Mouse (Mus musculus): ENCODE results near the gene Nup50. TPM values are rescaled to one million over a fixed set of nuclear protein-coding genes. Genes with fewer than 3 reads are reported as not detected.

The Nup50 gene
- polyA plus RNA-seq, 1 experiment: 31.0 TPM

DNA sequence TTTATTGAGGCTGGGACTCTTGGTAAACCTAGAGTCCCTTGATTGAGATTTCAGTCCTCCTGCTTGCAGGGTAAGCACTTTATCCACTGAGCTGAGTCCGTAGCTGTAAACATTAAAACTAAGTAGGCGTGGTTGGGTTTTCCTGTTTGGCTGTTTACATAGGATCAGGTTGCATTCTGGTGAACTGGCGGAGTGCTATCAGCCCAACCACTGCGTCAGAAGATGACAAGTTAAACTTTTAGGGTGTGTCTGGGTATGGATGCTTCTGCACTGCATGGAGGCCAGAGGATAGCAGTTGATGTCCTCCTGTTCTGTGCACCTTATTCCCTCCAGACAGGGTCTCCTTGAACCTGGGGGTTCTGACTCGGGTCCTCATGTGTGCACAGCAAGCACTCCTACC lies 9.1 kb downstream of the Nup50 start:
- peaks cover 64% of the 10 kb centered on the region for H3K79me2 ChIP-seq (ENCODE audit: control insufficient read depth, insufficient read depth)
- H3K36me3 ChIP-seq (ENCODE audit: control insufficient read depth, insufficient read depth): peaks cover 94% of the 10 kb centered on the region
- H3K27me3 ChIP-seq (ENCODE audit: control insufficient read depth, insufficient read depth, insufficient read length): no peaks in the 10 kb centered on the region
- H3K4me2 ChIP-seq (ENCODE audit: low read depth): no peak overlapping the region
- TF ChIP-seq MAX (IDR thresholded peaks at IDR 0.05; ENCODE audit: low read depth) (no peak), CEBPB (IDR thresholded peaks at IDR 0.05; ENCODE audit: insufficient read depth, poor library complexity, severe bottlenecking) (no peak), POLR2AphosphoS2 (IDR thresholded peaks at IDR 0.05; ENCODE audit: insufficient read length, low read depth) (no peak), USF1 (IDR thresholded peaks at IDR 0.05; ENCODE audit: low read depth) (no peak), REST (IDR thresholded peaks at IDR 0.05; ENCODE audit: insufficient read depth, insufficient read length) (no peak), MYOD1 (IDR thresholded peaks at IDR 0.05; ENCODE audit: control insufficient read depth in 1 of 3, insufficient read length in 2 of 3, low read depth in 2 of 3) (no peak), TCF3 (IDR thresholded peaks at IDR 0.05; ENCODE audit: insufficient read length, low read depth) (no peak), MYOG (IDR thresholded peaks at IDR 0.05; ENCODE audit: control insufficient read depth in 1 of 3, insufficient read depth in 1 of 3, insufficient read length in 2 of 3, low read depth in 2 of 3) (no peak)
- H3ac ChIP-seq (ENCODE audit: control insufficient read depth, insufficient read length): no peak overlapping the region
- no peak overlapping the region for H3K4me3 ChIP-seq

DNA sequence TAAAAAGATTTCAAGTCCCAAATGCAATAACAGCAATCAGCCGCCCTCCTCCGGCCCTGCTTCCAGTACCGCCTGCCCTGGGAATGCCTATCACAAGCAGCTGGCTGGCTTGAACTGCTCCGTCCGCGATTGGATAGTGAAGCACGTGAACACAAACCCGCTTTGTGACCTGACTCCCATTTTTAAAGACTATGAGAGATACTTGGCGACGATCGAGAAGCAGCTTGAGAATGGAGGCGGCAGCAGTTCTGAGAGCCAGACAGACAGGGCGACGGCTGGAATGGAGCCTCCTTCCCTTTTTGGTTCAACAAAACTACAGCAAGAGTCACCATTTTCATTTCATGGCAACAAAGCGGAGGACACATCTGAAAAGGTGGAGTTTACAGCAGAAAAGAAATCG lies 11.7 kb downstream of the Nup50 start:
- Histone ChIP-seq H3K36me3 (ENCODE audit: control insufficient read depth, insufficient read depth) (peaks cover 95% of the 10 kb centered on the region), H3K4me2 (ENCODE audit: low read depth) (no peak overlapping the region), H3K79me2 (ENCODE audit: control insufficient read depth, insufficient read depth) (peaks cover 44% of the 10 kb centered on the region), H3ac (ENCODE audit: control insufficient read depth, insufficient read length) (no peak overlapping the region), H3K27me3 (ENCODE audit: control insufficient read depth, insufficient read depth, insufficient read length) (no peaks in the 10 kb centered on the region), H3K4me3 (no peak overlapping the region)
- TF ChIP-seq MAX (IDR thresholded peaks at IDR 0.05; ENCODE audit: low read depth) (no peak), MYOD1 (IDR thresholded peaks at IDR 0.05; ENCODE audit: control insufficient read depth in 1 of 3, insufficient read length in 2 of 3, low read depth in 2 of 3) (no peak), MYOG (IDR thresholded peaks at IDR 0.05; ENCODE audit: control insufficient read depth in 1 of 3, insufficient read depth in 1 of 3, insufficient read length in 2 of 3, low read depth in 2 of 3) (no peak), TCF3 (IDR thresholded peaks at IDR 0.05; ENCODE audit: insufficient read length, low read depth) (no peak), SRF (IDR thresholded peaks at IDR 0.05; ENCODE audit: control insufficient read depth, insufficient read length, low read depth) (no peak), TCF12 (IDR thresholded peaks at IDR 0.05; ENCODE audit: insufficient read depth, poor library complexity, severe bottlenecking) (no peak), POLR2AphosphoS2 (IDR thresholded peaks at IDR 0.05; ENCODE audit: insufficient read length, low read depth) (no peak), E2F4 (IDR thresholded peaks at IDR 0.05; ENCODE audit: insufficient read depth) (no peak), POLR2A (IDR thresholded peaks at IDR 0.05; ENCODE audit: insufficient read length, low read depth) (no peak), REST (IDR thresholded peaks at IDR 0.05; ENCODE audit: insufficient read depth, insufficient read length) (no peak), CEBPB (IDR thresholded peaks at IDR 0.05; ENCODE audit: insufficient read depth, poor library complexity, severe bottlenecking) (no peak), USF1 (IDR thresholded peaks at IDR 0.05; ENCODE audit: low read depth) (no peak)

DNA sequence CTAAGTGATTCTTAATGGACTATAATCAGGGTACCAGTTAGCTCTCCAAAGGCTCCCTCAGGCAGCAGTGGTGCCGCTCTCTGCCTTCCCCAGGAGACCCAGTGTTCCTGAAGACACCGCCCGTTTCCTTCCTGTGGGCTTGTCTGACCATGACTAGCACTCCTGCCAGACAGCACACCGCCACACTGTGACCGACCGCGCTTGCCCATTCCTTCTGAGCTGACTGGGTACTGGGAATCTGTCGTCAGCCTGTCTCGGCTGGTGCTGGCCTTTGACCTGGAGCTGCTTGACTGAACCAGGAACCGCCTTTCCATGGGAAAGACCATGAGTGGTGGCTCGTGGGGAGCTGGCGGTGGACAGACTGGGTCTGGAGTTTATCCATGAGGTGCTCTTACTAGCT lies 16.9 kb downstream of the Nup50 start:
- H3K4me2 ChIP-seq (ENCODE audit: low read depth): no peak overlapping the region
- H3ac ChIP-seq (ENCODE audit: control insufficient read depth, insufficient read length): no peak overlapping the region
- H3K27me3 ChIP-seq (ENCODE audit: control insufficient read depth, insufficient read depth, insufficient read length): no peaks in the 10 kb centered on the region
- no peak overlapping the region for H3K4me3 ChIP-seq
- peaks cover 72% of the 10 kb centered on the region for H3K36me3 ChIP-seq (ENCODE audit: control insufficient read depth, insufficient read depth)
- TF ChIP-seq REST (IDR thresholded peaks at IDR 0.05; ENCODE audit: insufficient read depth, insufficient read length) (no peak), E2F4 (IDR thresholded peaks at IDR 0.05; ENCODE audit: insufficient read depth) (no peak), MAX (IDR thresholded peaks at IDR 0.05; ENCODE audit: low read depth) (no peak), MYOD1 (IDR thresholded peaks at IDR 0.05; ENCODE audit: control insufficient read depth in 1 of 3, insufficient read length in 2 of 3, low read depth in 2 of 3) (no peak), POLR2AphosphoS2 (IDR thresholded peaks at IDR 0.05; ENCODE audit: insufficient read length, low read depth) (peak; percentile 43), TCF3 (IDR thresholded peaks at IDR 0.05; ENCODE audit: insufficient read length, low read depth) (no peak), POLR2A (IDR thresholded peaks at IDR 0.05; ENCODE audit: insufficient read length, low read depth) (peak; percentile 23), TCF12 (IDR thresholded peaks at IDR 0.05; ENCODE audit: insufficient read depth, poor library complexity, severe bottlenecking) (no peak)
- peaks cover 20% of the 10 kb centered on the region for H3K79me2 ChIP-seq (ENCODE audit: control insufficient read depth, insufficient read depth)

DNA sequence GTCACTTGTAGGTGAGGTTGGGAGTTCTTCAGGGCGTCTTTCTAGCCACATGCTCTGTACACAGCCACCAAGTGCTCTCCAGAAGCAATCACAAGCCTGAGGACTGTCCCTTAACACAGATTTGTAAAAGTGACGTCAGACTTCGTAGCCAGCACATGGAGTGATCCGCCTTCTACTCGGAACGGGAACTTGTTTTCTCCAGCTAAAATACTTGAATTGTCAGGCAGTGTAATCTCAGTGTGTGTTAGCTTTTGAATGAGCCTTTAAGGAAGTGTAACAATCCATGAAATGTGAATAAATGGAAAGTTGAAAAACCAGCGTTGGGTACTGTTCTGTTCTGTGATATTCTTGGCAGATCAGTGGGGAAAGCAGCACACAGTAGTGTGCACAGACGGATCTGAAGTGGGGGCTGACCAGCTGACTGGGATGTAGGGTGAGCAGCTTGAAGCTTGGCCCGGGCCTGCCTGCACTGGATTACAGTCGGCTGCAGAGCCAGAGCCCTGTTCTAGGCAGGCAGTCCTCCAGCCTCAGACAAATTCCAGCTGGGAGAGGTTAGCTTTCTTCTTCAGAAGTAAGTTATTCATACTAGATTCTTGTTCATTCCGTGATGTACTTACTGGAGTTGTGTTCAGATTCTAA lies 19.6 kb downstream of the Nup50 start:
- no peaks in the 10 kb centered on the region for H3K27me3 ChIP-seq (ENCODE audit: control insufficient read depth, insufficient read depth, insufficient read length)
- no peak overlapping the region for H3K4me2 ChIP-seq (ENCODE audit: low read depth)
- H3K36me3 ChIP-seq (ENCODE audit: control insufficient read depth, insufficient read depth): peaks cover 50% of the 10 kb centered on the region
- no peak overlapping the region for H3ac ChIP-seq (ENCODE audit: control insufficient read depth, insufficient read length)
- no peak for TF ChIP-seq POLR2A (IDR thresholded peaks at IDR 0.05; ENCODE audit: insufficient read length, low read depth)
- peak; percentile 80 for TF ChIP-seq POLR2AphosphoS2 (IDR thresholded peaks at IDR 0.05; ENCODE audit: insufficient read length, low read depth)
- no peak for TF ChIP-seq USF1 (IDR thresholded peaks at IDR 0.05; ENCODE audit: low read depth)
- H3K79me2 ChIP-seq (ENCODE audit: control insufficient read depth, insufficient read depth): no peaks in the 10 kb centered on the region
- H3K4me3 ChIP-seq: no peak overlapping the region

DNA sequence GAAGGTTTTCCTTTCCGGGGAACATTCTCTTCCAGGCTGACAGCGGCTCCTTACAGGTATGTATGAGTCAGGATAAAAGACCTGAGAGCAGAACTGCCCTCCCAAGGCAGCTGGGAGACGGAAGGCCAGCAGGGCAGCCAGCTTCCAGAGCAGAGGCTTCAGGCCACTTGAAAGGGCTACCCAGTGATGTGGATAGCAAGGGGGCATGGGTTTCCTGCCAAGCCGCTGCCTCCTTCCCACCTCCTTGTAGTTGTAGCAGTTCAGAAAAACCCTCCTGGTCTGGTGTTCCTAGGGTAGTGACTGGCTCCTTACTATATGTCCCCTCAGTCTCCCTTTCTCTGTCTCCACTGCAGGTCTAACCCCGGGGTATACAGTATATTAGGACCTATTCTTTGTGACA lies 21.1 kb downstream of the Nup50 start:
- Histone ChIP-seq H3K4me3 (no peak overlapping the region), H3K36me3 (ENCODE audit: control insufficient read depth, insufficient read depth) (peaks cover 41% of the 10 kb centered on the region), H3K79me2 (ENCODE audit: control insufficient read depth, insufficient read depth) (no peaks in the 10 kb centered on the region), H3K27me3 (ENCODE audit: control insufficient read depth, insufficient read depth, insufficient read length) (no peaks in the 10 kb centered on the region), H3K4me2 (ENCODE audit: low read depth) (no peak overlapping the region), H3ac (ENCODE audit: control insufficient read depth, insufficient read length) (no peak overlapping the region)
- TF ChIP-seq MYOG (IDR thresholded peaks at IDR 0.05; ENCODE audit: control insufficient read depth in 1 of 3, insufficient read depth in 1 of 3, insufficient read length in 2 of 3, low read depth in 2 of 3) (no peak), POLR2AphosphoS2 (IDR thresholded peaks at IDR 0.05; ENCODE audit: insufficient read length, low read depth) (peak; percentile 71)
